Mouse (Mus musculus): Measurements from ENCODE around the gene Fam192a. TPM values are rescaled to one million over a fixed set of nuclear protein-coding genes. Genes with fewer than 3 reads are reported as not detected.

The Fam192a gene
- polyA plus RNA-seq, 1 experiment from 2014 or later = 70.0 TPM

DNA sequence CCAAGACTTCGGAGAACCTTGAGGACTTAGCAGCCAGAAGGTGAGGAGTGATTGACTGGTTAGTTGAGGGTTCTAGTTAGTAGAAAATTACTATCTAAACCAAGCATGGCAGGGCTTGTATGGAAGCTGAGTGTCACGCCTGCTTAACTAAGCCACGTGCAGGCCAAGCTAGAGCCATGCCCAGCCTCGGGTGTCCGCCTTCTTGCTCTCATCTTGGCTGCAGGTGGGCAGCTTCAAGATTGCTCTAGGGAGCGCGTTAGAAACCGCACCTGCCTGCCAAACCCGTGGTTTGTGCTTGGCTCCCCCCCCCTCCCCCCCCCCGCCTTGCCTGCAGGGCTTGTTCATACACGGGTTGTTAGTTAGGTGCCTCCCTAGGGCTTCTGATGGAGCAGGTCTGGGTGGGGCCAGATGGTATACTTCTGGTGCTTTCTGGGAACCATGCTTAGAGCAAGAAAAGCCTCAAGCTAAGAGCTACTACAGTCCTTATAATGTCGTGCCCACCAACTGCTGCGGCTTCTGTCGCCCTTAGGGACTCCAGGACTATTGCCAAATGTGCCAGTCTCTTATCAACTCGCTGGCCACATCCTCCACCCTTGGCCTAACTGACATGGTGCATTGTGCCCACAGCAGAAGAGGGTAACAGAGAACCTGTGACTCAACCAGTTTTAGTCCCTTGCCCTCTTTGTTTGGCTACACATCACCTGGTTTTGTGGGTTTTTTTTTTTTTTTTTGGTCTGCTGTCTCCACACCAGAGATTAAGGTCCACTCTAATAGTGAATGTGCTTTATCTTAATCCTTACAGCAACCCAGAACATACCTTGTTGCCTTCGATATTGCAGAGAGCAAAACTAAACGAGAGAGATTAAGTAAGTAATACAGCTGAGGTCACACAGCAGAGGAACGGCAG, 60.7 kb downstream of the Fam192a start:
- Histone ChIP-seq H3K9ac (no peak overlapping the region), H3K4me2 (no peak overlapping the region), H3K9me3 (replicated peaks) (no peaks in the 10 kb centered on the region), H3K36me3 (no peaks in the 10 kb centered on the region), H3K4me1 (0 out of 2 replicates have a peak, but pooled peaks cover 1% of the 10 kb centered on the region), H3K27ac (no peak overlapping the region), H3K4me3 (replicated peaks) (no peak overlapping the region), H3K27me3 (no peaks in the 10 kb centered on the region)
- WGBS = 72% methylated on average over 18 of the region's 18 CpGs
- no peak for ATAC-seq (replicated peaks; ENCODE audit: low FRiP score)

DNA sequence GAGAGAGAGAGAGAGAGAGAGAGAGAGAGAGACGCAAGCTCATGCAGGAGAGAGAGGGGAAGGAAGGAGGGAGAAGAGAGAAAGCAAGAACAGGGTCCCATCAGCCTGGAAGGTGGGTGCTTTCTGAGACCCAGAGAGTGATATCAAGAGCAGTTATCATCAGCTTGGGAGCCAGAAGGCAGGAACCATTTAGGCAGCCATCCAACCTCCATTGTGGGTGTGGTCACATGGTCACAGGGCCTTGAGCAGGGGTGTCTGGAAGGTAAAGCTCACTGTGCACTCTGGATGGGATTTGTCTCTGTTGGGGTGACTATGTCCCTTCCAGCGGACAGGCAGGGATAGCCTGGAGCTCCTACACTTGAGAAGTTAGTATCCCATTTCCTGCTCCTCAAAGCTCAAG, 61.8 kb downstream of the Fam192a start:
- Histone ChIP-seq H3K27me3 (peaks cover 8% of the 10 kb centered on the region; the same call in 1 of the 2 replicates), H3K4me3 (replicated peaks) (no peak overlapping the region), H3K9me3 (replicated peaks) (no peaks in the 10 kb centered on the region), H3K4me2 (no peak overlapping the region), H3K27ac (no peak overlapping the region), H3K36me3 (no peaks in the 10 kb centered on the region), H3K4me1 (0 out of 2 replicates have a peak, but pooled peaks cover 4% of the 10 kb centered on the region), H3K9ac (no peak overlapping the region)
- no peak for ATAC-seq (replicated peaks; ENCODE audit: low FRiP score)
- WGBS = 88% methylated on average over 2 of the region's 2 CpGs

DNA sequence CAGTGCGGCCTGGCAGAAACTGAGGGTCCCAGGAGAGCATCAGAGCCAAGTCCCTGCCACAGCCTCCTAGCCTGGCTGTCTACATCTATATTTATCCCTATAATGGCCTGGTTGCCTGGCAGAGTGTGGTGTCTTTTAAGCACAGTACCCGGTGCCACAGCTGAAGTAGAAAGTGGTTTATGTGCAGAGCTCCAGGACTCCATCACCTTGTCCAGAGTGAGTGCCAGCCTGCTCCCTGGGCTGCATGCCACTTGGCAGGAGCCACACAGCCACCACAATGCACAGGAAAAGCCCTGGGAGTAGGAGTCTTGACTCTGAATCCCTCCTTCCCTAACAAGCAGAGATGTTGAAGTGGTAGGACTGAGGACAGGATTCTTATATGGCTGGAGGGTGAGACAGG, 64.3 kb downstream of the Fam192a start:
- H3K9ac ChIP-seq = no peak overlapping the region
- WGBS = 91% methylated on average over 2 of the region's 2 CpGs
- peaks cover 28% of the 10 kb centered on the region for H3K4me1 ChIP-seq
- ATAC-seq (replicated peaks; ENCODE audit: low FRiP score) = no peak
- peaks cover 30% of the 10 kb centered on the region for H3K27me3 ChIP-seq
- no peak overlapping the region for H3K27ac ChIP-seq
- no peak overlapping the region for H3K4me2 ChIP-seq
- H3K36me3 ChIP-seq = no peaks in the 10 kb centered on the region
- no peaks in the 10 kb centered on the region for H3K9me3 ChIP-seq (replicated peaks)
- H3K4me3 ChIP-seq (replicated peaks) = no peak overlapping the region

DNA sequence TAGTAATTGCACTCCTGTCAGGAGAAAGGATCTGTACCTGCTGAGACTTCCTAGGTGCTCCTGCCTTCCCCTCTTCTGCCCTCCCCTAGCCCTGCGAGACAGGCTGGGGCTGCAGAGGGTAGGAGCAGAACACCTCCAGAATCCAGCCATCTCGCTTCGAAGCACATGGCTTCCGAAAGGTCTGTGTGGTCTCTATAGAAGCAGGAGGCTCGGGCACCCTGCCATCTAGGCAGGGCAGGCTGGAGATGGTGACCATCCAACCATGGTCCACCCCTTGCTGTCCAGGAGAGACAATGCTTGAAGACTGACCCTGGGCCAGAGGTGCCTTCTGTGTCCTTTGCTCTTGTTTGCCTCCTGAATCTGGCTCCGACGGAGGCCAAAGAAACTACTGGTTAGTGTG, 66.2 kb downstream of the Fam192a start:
- no peaks in the 10 kb centered on the region for H3K9me3 ChIP-seq (replicated peaks)
- peaks cover 35% of the 10 kb centered on the region for H3K4me1 ChIP-seq
- ATAC-seq (replicated peaks; ENCODE audit: low FRiP score) = no peak
- WGBS = 82% methylated on average over 7 of the region's 7 CpGs
- no peak overlapping the region for H3K4me3 ChIP-seq (replicated peaks)
- no peak overlapping the region for H3K4me2 ChIP-seq
- H3K27me3 ChIP-seq = peaks cover 42% of the 10 kb centered on the region
- no peaks in the 10 kb centered on the region for H3K36me3 ChIP-seq
- H3K9ac ChIP-seq = no peak overlapping the region
- no peak overlapping the region for H3K27ac ChIP-seq

DNA sequence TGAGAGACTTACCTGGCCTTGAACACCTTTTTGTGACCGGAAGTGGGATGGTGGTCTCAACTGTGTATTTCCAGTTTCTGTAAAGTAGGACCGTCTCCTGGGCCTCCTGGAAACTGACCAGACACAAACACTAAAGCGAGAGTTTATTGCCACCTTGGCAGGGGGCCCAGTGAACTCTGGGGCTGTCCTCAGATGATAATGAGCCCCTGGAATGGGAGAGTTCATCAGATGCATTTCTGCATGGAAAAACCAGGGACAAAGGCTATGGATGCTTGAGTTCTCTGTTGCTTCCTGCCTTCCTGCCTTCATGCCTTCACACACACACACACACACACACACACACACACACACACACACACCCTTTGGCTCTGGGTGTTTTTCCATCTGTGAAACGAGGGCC, 67.2 kb downstream of the Fam192a start:
- no peaks in the 10 kb centered on the region for H3K36me3 ChIP-seq
- no peak overlapping the region for H3K9ac ChIP-seq
- H3K4me3 ChIP-seq (replicated peaks) = no peak overlapping the region
- 35% methylated on average over 4 of the region's 4 CpGs for WGBS
- H3K9me3 ChIP-seq (replicated peaks) = no peaks in the 10 kb centered on the region
- H3K27me3 ChIP-seq = peaks cover 42% of the 10 kb centered on the region
- H3K27ac ChIP-seq = no peak overlapping the region
- H3K4me1 ChIP-seq = peaks cover 35% of the 10 kb centered on the region
- ATAC-seq (replicated peaks; ENCODE audit: low FRiP score) = no peak
- H3K4me2 ChIP-seq = no peak overlapping the region

DNA sequence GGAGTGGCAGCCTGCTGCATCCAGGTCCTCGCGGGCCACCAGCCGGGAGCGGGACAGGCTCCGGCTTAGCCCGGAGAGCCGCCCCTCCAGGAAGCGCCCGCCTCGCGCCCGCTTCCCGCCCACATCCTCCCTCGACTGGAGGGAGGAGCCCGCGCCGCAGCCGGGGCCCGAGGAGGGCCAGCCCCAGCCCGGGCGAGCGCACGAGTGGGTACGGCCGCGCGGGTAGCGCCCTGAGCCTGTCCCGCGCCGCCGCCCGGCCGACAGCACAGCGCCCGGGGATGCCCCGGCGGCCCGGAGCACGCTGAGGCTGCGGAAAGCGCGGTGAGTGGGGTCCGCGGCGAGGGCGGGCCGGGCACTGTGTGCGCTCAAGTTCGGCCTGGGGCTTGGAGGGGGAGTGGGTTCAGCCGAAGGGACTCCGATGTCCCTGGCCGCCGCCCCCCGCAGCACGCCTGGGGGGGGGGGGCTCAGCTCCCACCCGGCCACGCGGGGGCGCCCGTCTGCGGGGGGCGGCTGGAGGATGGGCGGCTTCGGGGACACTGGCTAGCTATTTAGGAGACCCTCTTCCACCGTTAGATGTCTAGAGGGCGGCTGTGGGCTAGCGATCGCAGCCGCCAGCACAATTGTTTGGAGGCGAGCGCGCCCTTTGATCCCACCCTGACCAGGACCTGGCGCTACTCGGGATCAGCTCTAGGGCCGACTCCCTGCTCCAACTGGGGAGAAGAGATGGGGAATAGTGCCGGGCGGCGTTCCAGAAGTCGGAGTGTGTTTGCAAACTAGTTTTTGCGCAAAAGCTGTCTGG, 68.7 kb downstream of the Fam192a start, which contains the start of gene Cpne2:
Gene Cpne2, plus strand, starts transcription at position 118 of the 799 bp plus-strand sequence.
- peak; percentile 91 for ATAC-seq (replicated peaks; ENCODE audit: low FRiP score)
- Histone ChIP-seq H3K4me1 (peaks cover 35% of the 10 kb centered on the region), H3K9ac (peak within 1 kb of the TSS; percentile 68), H3K9me3 (replicated peaks) (no peaks in the 10 kb centered on the region), H3K36me3 (no peaks in the 10 kb centered on the region), H3K27me3 (peaks cover 42% of the 10 kb centered on the region), H3K27ac (no peak within 1 kb of the TSS), H3K4me2 (peak within 1 kb of the TSS; percentile 99), H3K4me3 (replicated peaks) (peak within 1 kb of the TSS; percentile 78)
- WGBS = under 1% methylated on average over 77 of the region's 81 CpGs

DNA sequence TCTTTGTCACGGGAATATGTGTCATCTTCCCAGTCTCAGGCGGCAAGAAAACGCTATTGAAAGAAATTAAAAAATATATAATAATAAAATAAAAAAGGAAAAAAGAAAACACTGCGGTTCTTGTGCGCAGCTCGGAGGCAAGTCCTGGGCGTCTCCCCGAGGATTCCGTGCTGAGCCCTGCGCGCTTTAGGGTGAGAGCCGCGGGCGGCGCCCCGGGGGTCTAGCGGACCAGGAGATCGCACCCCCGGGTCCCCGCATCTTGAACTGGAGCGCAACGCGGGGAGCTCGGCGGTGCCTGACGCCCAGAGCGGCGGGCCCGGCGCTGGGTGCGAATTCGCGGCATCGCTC, 69.3 kb downstream of the Fam192a start:
- WGBS = under 1% methylated on average over 34 of the region's 34 CpGs
- ATAC-seq (replicated peaks; ENCODE audit: low FRiP score) = no peak; the same call in 1 of the 2 replicates
- H3K27me3 ChIP-seq = peaks cover 42% of the 10 kb centered on the region

DNA sequence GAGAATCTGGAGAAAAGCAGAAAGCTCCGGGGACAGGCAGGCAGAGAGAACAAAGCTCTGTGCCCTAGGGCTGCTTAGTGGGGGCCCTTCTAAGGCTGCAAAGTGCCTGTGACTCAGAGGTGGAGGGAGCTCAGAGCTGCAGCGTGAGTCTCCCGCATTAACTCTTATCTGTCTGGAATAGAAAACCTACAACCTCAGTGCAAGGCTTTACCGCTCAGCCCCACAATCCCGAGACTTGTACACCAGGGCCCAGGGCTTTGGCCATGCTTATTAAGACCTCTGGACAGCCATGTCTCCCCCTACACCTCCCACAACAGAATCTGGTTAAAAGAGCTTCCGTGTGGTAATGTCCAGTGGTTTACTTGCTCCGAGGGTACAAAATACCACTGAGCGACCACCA, 69.8 kb downstream of the Fam192a start:
- WGBS = 3% methylated on average over 8 of the region's 8 CpGs
- peaks cover 35% of the 10 kb centered on the region for H3K4me1 ChIP-seq
- H3K4me3 ChIP-seq (replicated peaks) = peak overlapping the region; percentile 78
- no peaks in the 10 kb centered on the region for H3K9me3 ChIP-seq (replicated peaks)
- H3K4me2 ChIP-seq = peak overlapping the region; percentile 99
- no peak overlapping the region for H3K27ac ChIP-seq
- H3K27me3 ChIP-seq = peaks cover 42% of the 10 kb centered on the region
- no peaks in the 10 kb centered on the region for H3K36me3 ChIP-seq
- ATAC-seq (replicated peaks; ENCODE audit: low FRiP score) = no peak
- H3K9ac ChIP-seq = no peak overlapping the region

More for the DNA sequence above, 69.3 kb downstream of the Fam192a start:
- H3K36me3 ChIP-seq = no peaks in the 10 kb centered on the region
- peak overlapping the region; percentile 68 for H3K9ac ChIP-seq
- peaks cover 35% of the 10 kb centered on the region for H3K4me1 ChIP-seq
- H3K9me3 ChIP-seq (replicated peaks) = no peaks in the 10 kb centered on the region
- no peak overlapping the region for H3K27ac ChIP-seq
- peak overlapping the region; percentile 78 for H3K4me3 ChIP-seq (replicated peaks)
- H3K4me2 ChIP-seq = peak overlapping the region; percentile 99

DNA sequence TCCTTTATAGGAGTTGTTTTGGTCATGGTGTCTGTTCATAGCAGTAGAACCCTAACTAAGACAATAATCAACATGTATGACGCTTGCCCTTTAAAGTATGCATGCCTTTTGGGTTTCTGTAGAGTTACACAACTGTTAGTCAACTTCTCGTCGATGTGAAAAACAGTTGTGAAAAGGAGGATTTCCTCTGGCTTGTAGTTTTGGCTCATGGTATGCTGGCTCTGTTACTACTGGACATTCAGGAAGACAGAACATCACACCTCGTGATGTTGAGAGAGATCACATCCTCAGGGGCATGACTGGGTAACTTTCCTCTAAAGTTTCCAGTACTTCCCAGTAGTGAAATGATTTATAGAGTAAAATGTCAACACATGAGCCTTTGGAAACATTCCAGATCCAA, 71.2 kb downstream of the Fam192a start:
- Histone ChIP-seq H3K4me3 (replicated peaks) (no peak overlapping the region), H3K27me3 (peaks cover 38% of the 10 kb centered on the region), H3K4me2 (no peak overlapping the region), H3K9ac (no peak overlapping the region), H3K27ac (no peak overlapping the region), H3K9me3 (replicated peaks) (no peaks in the 10 kb centered on the region), H3K4me1 (peaks cover 32% of the 10 kb centered on the region), H3K36me3 (no peaks in the 10 kb centered on the region)
- WGBS = 87% methylated on average over 4 of the region's 4 CpGs
- no peak for ATAC-seq (replicated peaks; ENCODE audit: low FRiP score)

DNA sequence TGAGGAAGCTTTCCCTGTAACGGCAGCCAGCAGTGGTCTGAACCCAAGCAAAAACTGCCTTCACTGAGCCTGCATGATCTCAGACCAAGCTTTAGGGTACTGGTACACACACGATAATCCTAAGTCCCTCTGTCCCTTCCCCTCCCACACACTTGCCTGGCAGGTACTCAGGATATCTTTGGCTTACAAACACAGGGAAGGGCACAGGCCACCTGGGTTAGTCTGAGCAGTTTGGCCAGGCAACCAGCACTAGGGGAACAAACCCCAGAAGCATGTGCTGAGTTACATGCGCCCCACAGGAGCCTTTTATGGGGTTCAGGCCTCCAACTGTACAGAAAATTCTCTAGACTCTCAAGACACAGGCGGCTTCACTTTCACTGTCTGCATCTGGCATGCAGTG, 71.9 kb downstream of the Fam192a start:
- WGBS = 67% methylated on average over 4 of the region's 4 CpGs

DNA sequence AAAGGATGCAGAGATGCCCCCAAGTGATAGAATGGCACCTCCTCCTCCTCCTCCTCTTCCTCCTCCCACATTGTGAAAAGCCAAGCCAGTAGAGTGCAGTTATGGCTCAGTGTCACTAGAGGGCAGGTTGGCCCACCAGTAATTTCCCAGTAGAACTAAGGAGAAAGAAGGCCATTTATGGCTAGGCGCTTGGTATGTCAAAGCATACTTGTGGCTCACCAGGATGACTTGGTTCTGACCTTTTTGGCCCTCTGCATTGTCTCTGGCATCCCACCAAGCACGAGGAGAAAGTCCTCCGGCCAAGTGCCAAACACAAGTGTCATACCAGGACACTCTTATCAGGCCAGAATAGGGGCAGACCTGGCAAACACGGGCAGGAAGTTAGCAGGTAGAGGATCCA, 73.6 kb downstream of the Fam192a start:
- Histone ChIP-seq H3K4me3 (replicated peaks) (no peak overlapping the region), H3K4me1 (peaks cover 14% of the 10 kb centered on the region), H3K27me3 (peaks cover 20% of the 10 kb centered on the region), H3K27ac (no peak overlapping the region), H3K9me3 (replicated peaks) (no peaks in the 10 kb centered on the region), H3K4me2 (no peak overlapping the region), H3K9ac (no peak overlapping the region), H3K36me3 (no peaks in the 10 kb centered on the region)
- ATAC-seq (replicated peaks; ENCODE audit: low FRiP score) = no peak
- 52% methylated on average over 4 of the region's 4 CpGs for WGBS

More for the DNA sequence above, 71.9 kb downstream of the Fam192a start:
- ATAC-seq (replicated peaks; ENCODE audit: low FRiP score) = no peak
- Histone ChIP-seq H3K4me3 (replicated peaks) (no peak overlapping the region), H3K36me3 (no peaks in the 10 kb centered on the region), H3K9ac (no peak overlapping the region), H3K27me3 (peaks cover 34% of the 10 kb centered on the region), H3K4me1 (peaks cover 30% of the 10 kb centered on the region), H3K4me2 (no peak overlapping the region), H3K27ac (no peak overlapping the region), H3K9me3 (replicated peaks) (no peaks in the 10 kb centered on the region)

DNA sequence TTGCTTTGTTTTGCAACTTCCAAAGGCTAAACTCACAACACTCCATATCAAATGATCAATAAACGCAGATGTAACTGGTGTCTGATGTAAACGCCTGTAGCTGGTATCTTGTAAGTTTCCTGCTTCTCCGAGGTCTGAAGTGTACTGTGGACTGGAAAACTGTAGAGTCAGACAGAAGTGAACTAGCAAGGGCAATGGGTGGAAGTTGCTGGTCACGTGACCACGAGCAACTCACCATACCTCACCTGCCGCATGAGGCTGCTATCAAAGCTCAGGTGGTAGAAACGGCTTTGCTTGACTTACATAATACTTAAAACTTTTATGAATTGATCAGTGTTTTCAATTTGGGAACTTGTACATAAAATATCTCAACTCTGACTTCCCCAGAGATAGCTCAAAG, 74.6 kb downstream of the Fam192a start:
- no peak overlapping the region for H3K27ac ChIP-seq
- ATAC-seq (replicated peaks; ENCODE audit: low FRiP score) = no peak
- peaks cover 5% of the 10 kb centered on the region for H3K4me1 ChIP-seq
- H3K9me3 ChIP-seq (replicated peaks) = no peaks in the 10 kb centered on the region
- peaks cover 12% of the 10 kb centered on the region for H3K27me3 ChIP-seq
- no peak overlapping the region for H3K4me3 ChIP-seq (replicated peaks)
- H3K4me2 ChIP-seq = no peak overlapping the region
- no peaks in the 10 kb centered on the region for H3K36me3 ChIP-seq
- 84% methylated on average over 7 of the region's 7 CpGs for WGBS
- no peak overlapping the region for H3K9ac ChIP-seq

Measured in kidney, embryonic 15.5 days (tissue).